Mouse (Mus musculus) MEL (cell line): ENCODE data around the gene Mtmr11. TPM values are rescaled to one million over a fixed set of nuclear protein-coding genes. Genes with fewer than 3 reads are reported as not detected.

ENCODE experiments used
- DNase-seq: peaks from one replicate; pipeline ENCODE4 v3.0.0; 2011; ENCODE audit warnings: low read depth, low spot score
- H3K27ac ChIP-seq: 2 replicates; pipeline ENCODE4 v1.5.1; 2012; ENCODE audit warnings: low read depth, mild to moderate bottlenecking, control low read depth, low read length, moderate library complexity; ENCODE audit not compliant: control insufficient read depth
- H3K27me3 ChIP-seq, 2 experiments: fragments of 150-350 bp in 1 of 2; sonication (generic) in 1 of 2; 2 replicates each; pipeline ENCODE4 v1.6.1; 2012; ENCODE audit warnings: low read length in 2 of 2, mild to moderate bottlenecking in 2 of 2, improper control_type of control experiment in 1 of 2, moderate library complexity in 1 of 2; ENCODE audit not compliant: insufficient read depth in 2 of 2, control insufficient read depth in 1 of 2
- H3K36me3 ChIP-seq, 2 experiments: 2 replicates each; pipeline ENCODE4 v1.6.1; 2012 to 2014; ENCODE audit warnings: low read length in 2 of 2, improper control_type of control experiment in 1 of 2, inconsistent platforms in 1 of 2, mild to moderate bottlenecking in 1 of 2; ENCODE audit not compliant: insufficient read depth in 2 of 2, control insufficient read depth in 1 of 2
- H3K4me1 ChIP-seq, 2 experiments: fragments of 150-350 bp in 1 of 2; sonication (generic) in 1 of 2; 2 replicates each; pipeline ENCODE4 v1.6.1; 2012; ENCODE audit warnings: low read length in 2 of 2, improper control_type of control experiment in 1 of 2, mild to moderate bottlenecking in 1 of 2; ENCODE audit not compliant: insufficient read depth in 2 of 2, control insufficient read depth in 1 of 2
- H3K4me3 ChIP-seq, 2 experiments: fragments of 150-350 bp in 1 of 2; sonication (generic) in 1 of 2; 2 replicates each; pipeline ENCODE4 v1.5.1; 2012; ENCODE audit warnings: low read depth in 2 of 2, low read length in 2 of 2, mild to moderate bottlenecking in 2 of 2, moderate library complexity in 2 of 2, control low read depth in 1 of 2, improper control_type of control experiment in 1 of 2; ENCODE audit not compliant: control insufficient read depth in 1 of 2, insufficient read depth in 1 of 2
- H3K79me2 ChIP-seq: 2 replicates; pipeline ENCODE4 v1.6.1; 2012; ENCODE audit warnings: mild to moderate bottlenecking, low read length, moderate library complexity; ENCODE audit not compliant: control insufficient read depth, poor library complexity, insufficient read depth
- H3K9ac ChIP-seq: 2 replicates; pipeline ENCODE4 v1.6.1; 2012; ENCODE audit warnings: low read depth, mild to moderate bottlenecking, control low read depth, low read length, moderate library complexity; ENCODE audit not compliant: control insufficient read depth, poor library complexity, severe bottlenecking
- H3K9me3 ChIP-seq: fragments of 150-350 bp; sonication (generic); replicated peaks from 2 replicates; pipeline ENCODE4 v1.6.1; 2012; ENCODE audit warnings: mild to moderate bottlenecking, low read length, improper control_type of control experiment, moderate library complexity; ENCODE audit not compliant: insufficient read depth
- BHLHE40 ChIP-seq: IDR thresholded peaks from 2 replicates; pipeline ENCODE4 v1.6.1; 2012; ENCODE audit warnings: low read depth, mild to moderate bottlenecking, inconsistent platforms, low read length, improper control_type of control experiment, borderline replicate concordance
- E2F4 ChIP-seq: IDR thresholded peaks from 2 replicates; pipeline ENCODE4 v1.6.1; 2011; ENCODE audit warnings: low read depth, low read length, improper control_type of control experiment, borderline replicate concordance
- ETS1 ChIP-seq: IDR thresholded peaks from 2 replicates; pipeline ENCODE4 v1.6.1; 2012; ENCODE audit warnings: low read depth, mild to moderate bottlenecking, inconsistent platforms, low read length, improper control_type of control experiment, moderate library complexity
- GABPA ChIP-seq: IDR thresholded peaks from 2 replicates; pipeline ENCODE4 v1.6.1; 2012; ENCODE audit warnings: low read depth, mild to moderate bottlenecking, inconsistent platforms, low read length, improper control_type of control experiment, moderate library complexity
- GATA1 ChIP-seq: IDR thresholded peaks from 2 replicates; pipeline ENCODE4 v1.6.1; 2011; ENCODE audit warnings: low read depth, low read length, improper control_type of control experiment
- HCFC1 ChIP-seq: IDR thresholded peaks from 2 replicates; pipeline ENCODE4 v1.6.1; 2012; ENCODE audit warnings: low read depth, mild to moderate bottlenecking, inconsistent platforms, low read length, improper control_type of control experiment, moderate library complexity
- MAFK ChIP-seq: IDR thresholded peaks from 2 replicates; pipeline ENCODE4 v1.6.1; 2011; ENCODE audit warnings: low read depth, mild to moderate bottlenecking, low read length, improper control_type of control experiment, borderline replicate concordance
- MEF2A ChIP-seq: IDR thresholded peaks from 2 replicates; pipeline ENCODE4 v1.6.1; 2014; ENCODE audit warnings: low read depth, mild to moderate bottlenecking, inconsistent platforms, low read length, improper control_type of control experiment; ENCODE audit not compliant: poor library complexity, insufficient replicate concordance, severe bottlenecking; ENCODE audit errors: extremely low read depth
- MYB ChIP-seq: IDR thresholded peaks from 2 replicates; pipeline ENCODE4 v1.6.1; 2011; ENCODE audit warnings: mild to moderate bottlenecking, low read depth, low read length, improper control_type of control experiment
- NELFE ChIP-seq: IDR thresholded peaks from 2 replicates; pipeline ENCODE4 v1.6.1; 2011; ENCODE audit warnings: low read depth, low read length, improper control_type of control experiment
- NRF1 ChIP-seq: IDR thresholded peaks from 2 replicates; pipeline ENCODE4 v1.6.1; 2014; ENCODE audit warnings: low read depth, mild to moderate bottlenecking, inconsistent platforms, low read length, improper control_type of control experiment, moderate library complexity; ENCODE audit not compliant: poor library complexity, insufficient read depth, severe bottlenecking
- RCOR1 ChIP-seq: IDR thresholded peaks from 2 replicates; pipeline ENCODE4 v1.6.1; 2012; ENCODE audit warnings: low read depth, mild to moderate bottlenecking, inconsistent platforms, low read length, improper control_type of control experiment
- SMC3 ChIP-seq: IDR thresholded peaks from 2 replicates; pipeline ENCODE4 v1.6.1; 2011; ENCODE audit warnings: low read depth, low read length, improper control_type of control experiment
- TCF12 ChIP-seq: IDR thresholded peaks from 2 replicates; pipeline ENCODE4 v1.6.1; 2014; ENCODE audit warnings: low read depth, mild to moderate bottlenecking, inconsistent platforms, low read length, improper control_type of control experiment, moderate library complexity
- USF1 ChIP-seq: IDR thresholded peaks from 2 replicates; pipeline ENCODE4 v1.6.1; 2014; ENCODE audit warnings: low read depth, mild to moderate bottlenecking, inconsistent platforms, low read length, improper control_type of control experiment, moderate library complexity
- USF2 ChIP-seq, 2 experiments: IDR thresholded peaks; 2 replicates each; pipeline ENCODE4 v1.6.1; 2011 to 2012; ENCODE audit warnings: improper control_type of control experiment in 2 of 2, low read length in 2 of 2, borderline replicate concordance in 1 of 2, inconsistent platforms in 1 of 2, low read depth in 1 of 2, mild to moderate bottlenecking in 1 of 2; ENCODE audit not compliant: insufficient read depth in 1 of 2
- polyA plus RNA-seq, 2 experiments: library from polyadenylated mRNA; stranded (reverse) in 1 of 2; unstranded in 1 of 2; fragments of >175 nt in 1 of 2; fragments of >200 nt in 1 of 2; gene quantifications; 2 replicates each; pipeline versions ENCODE4 v1.2.1 to v1.2.4; 2012; ENCODE audit warnings: low replicate concordance in 2 of 2, low read depth in 1 of 2; ENCODE audit not compliant: insufficient read length in 2 of 2, insufficient read depth in 1 of 2, missing spikeins in 1 of 2
- total RNA-seq: library from RNA; depleted of rRNA; stranded (reverse); fragments of 300-350 nt; gene quantifications from 2 replicates; pipeline ENCODE4 v1.2.3, GENCODE M21; 2012

Gene Mtmr11
- total and polyA plus RNA-seq, 3 experiments: 0.77 to 1.4 TPM; not detected in 1

- no peak overlapping the region for H3K27ac ChIP-seq
- no peak overlapping the region for H3K4me3 ChIP-seq
- no peak overlapping the region for H3K9ac ChIP-seq
- H3K9me3 ChIP-seq: no peaks in the 10 kb centered on the region
- no peak for DNase-seq
- peaks cover 2 to 4% of the 10 kb centered on the region in 2 experiments for H3K4me1 ChIP-seq
- H3K79me2 ChIP-seq: no peaks in the 10 kb centered on the region
- peaks cover 0 to 4% of the 10 kb centered on the region in 2 experiments; a peak in 2 of 4 replicates for H3K36me3 ChIP-seq
- no peaks in the 10 kb centered on the region for H3K27me3 ChIP-seq
- no peak for TF ChIP-seq RCOR1
- no peak for TF ChIP-seq E2F4
- no peak for TF ChIP-seq GABPA
- TF ChIP-seq TCF12: no peak
- no peak for TF ChIP-seq NELFE
These were observed 20.6 kb downstream of the Mtmr11 start for GRCm38 (mm10) chr3:96182382-96182776.

GRCm38 (mm10) chr3:96192977-96193376 is 31.2 kb downstream of the Mtmr11 start:
- Histone ChIP-seq H3K27me3 (no peaks in the 10 kb centered on the region), H3K36me3 (peaks cover 0 to 8% of the 10 kb centered on the region in 2 experiments; a peak in 2 of 4 replicates), H3K79me2 (peaks cover 9% of the 10 kb centered on the region; the same call in 1 of the 2 replicates), H3K9me3 (no peaks in the 10 kb centered on the region), H3K27ac (no peak overlapping the region), H3K4me3 (no peak overlapping the region), H3K4me1 (peaks cover 0 to 10% of the 10 kb centered on the region in 2 experiments; a peak in 2 of 4 replicates), H3K9ac (no peak overlapping the region)
- no peak for DNase-seq
- TF ChIP-seq NELFE (no peak), NRF1 (no peak), BHLHE40 (no peak), RCOR1 (no peak), MEF2A (no peak), GATA1 (no peak), ETS1 (no peak), MYB (no peak), USF2 (IDR thresholded peaks at IDR 0.05; ENCODE audit: borderline replicate concordance in 1 of 2, insufficient read depth in 1 of 2, low read depth in 1 of 2, low read length in 2 of 2) (no peak), USF1 (no peak), HCFC1 (no peak), MAFK (no peak), SMC3 (no peak), E2F4 (no peak)
